Mouse (Mus musculus) central nervous system, embryonic 18 days (tissue): ENCODE measurements around the gene Tnfrsf21. TPM values are rescaled to one million over a fixed set of nuclear protein-coding genes. Genes with fewer than 3 reads are reported as not detected.

ENCODE experiments used
- polyA plus RNA-seq: library from polyadenylated mRNA; depleted of rRNA; stranded (reverse); fragments of >200 nt; gene quantifications from 2 replicates; pipeline ENCODE4 v1.2.3, GENCODE M21; 2012; rRNA removed

Tnfrsf21 gene
- polyA plus RNA-seq, result 69.7 and 70.5 TPM in 2 replicates

GRCm38 (mm10) chr17:43016371-43017331, at the start of gene Tnfrsf21:
Gene Tnfrsf21, plus strand, starts transcription at chr17:43016555.

Other genes with a start within 250 kb of the Tnfrsf21 start
- gene Cd2ap, start 139.9 kb upstream of the Tnfrsf21 start, polyA plus RNA-seq, result 16.7 TPM in 2 replicates